Mouse (Mus musculus): ENCODE measurements around the gene Osgin1. TPM values are rescaled to one million over a fixed set of nuclear protein-coding genes. Genes with fewer than 3 reads are reported as not detected.

The Osgin1 gene
- total and polyA plus RNA-seq, 2 experiments from 2014 or later: 0.38 TPM; not detected in 1

DNA sequence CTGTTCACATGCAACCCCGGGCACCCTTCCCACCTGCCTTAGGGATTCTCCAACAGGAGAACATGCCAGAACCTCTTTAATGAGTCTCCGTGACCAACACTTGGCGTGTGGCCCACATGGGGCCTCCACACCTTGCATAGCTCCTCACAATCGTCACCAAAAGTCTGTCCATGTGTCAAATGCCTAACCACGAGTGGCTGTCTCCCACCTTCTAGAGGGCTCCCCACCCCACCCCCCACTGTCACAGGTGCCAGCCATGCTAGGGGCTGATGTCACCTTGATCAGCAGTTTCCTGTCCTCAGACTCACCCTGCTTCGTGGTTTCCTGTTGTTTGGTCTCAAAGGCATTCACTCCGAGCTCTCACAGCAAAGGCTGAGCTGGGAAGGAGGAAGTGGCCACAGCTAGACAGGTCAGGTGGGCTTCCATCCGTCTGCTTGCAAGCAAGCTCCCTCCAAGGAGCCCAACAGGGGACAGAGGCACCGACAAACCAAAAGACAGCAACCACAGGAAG, 10.2 kb upstream of the Osgin1 start:
- Histone ChIP-seq H3K4me2 (ENCODE audit: low read depth, low read length) (peak overlapping the region; percentile 5; the same call in 1 of the 2 replicates), H3K27me3 (ENCODE audit: control insufficient read depth, insufficient read depth, low read length) (no peaks in the 10 kb centered on the region), H3K36me3 (replicated peaks; ENCODE audit: control insufficient read depth, insufficient read depth, low read length) (no peaks in the 10 kb centered on the region), H3K4me1 (ENCODE audit: control insufficient read depth, insufficient read depth) (peaks cover 39% of the 10 kb centered on the region), H3K9ac (replicated peaks; ENCODE audit: low read depth, low read length) (no peak overlapping the region), H3K9me3 (replicated peaks; ENCODE audit: control insufficient read depth, low read length) (no peaks in the 10 kb centered on the region), H3K27ac (ENCODE audit: low read depth) (peak overlapping the region; percentile 77), H3K4me3 (ENCODE audit: low read depth, low read length) (no peak overlapping the region)
- peak; percentile 12 for ATAC-seq (ENCODE audit: insufficient read depth, low read depth)
- whole genome bisulfite sequencing: 40% methylated on average over 9 of the region's 9 CpGs
- TF ChIP-seq EP300 (IDR thresholded peaks at IDR 0.05; ENCODE audit: low read depth): peak; percentile 49; the same call in 1 of the 2 replicates
- TF ChIP-seq CTCF (IDR thresholded peaks at IDR 0.05; ENCODE audit: low read depth): no peak
- DNase-seq (ENCODE audit: low spot score): peak; percentile 27

DNA sequence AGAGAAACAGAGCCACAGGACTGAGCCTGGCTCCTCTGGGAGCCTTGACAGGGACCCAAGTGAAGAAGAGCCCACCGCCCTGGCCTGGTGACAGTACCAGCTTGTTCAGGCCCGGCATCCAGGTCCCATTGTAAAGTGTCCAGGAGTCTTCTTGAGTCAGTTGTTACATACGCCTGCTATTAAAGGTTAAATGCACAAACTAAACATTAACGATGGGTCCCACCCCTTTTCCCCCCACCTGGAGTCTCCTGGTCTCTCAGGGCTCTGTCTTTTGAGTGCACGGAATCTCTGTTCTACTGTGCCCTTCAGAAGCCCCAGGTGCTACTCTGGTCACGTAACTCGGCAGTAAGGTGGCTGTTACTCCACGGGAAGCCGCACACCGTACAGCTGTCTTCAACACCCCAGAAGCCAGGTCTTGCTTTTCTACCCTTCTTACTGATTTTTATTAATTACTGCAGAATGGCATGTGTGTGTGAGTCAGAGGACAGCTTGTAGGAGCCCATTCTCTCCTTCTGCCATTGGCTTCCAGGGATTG, 9.7 kb upstream of the Osgin1 start:
- Histone ChIP-seq H3K27ac (ENCODE audit: low read depth) (peak overlapping the region; percentile 77), H3K27me3 (ENCODE audit: control insufficient read depth, insufficient read depth, low read length) (no peaks in the 10 kb centered on the region), H3K9ac (replicated peaks; ENCODE audit: low read depth, low read length) (no peak overlapping the region), H3K9me3 (replicated peaks; ENCODE audit: control insufficient read depth, low read length) (no peaks in the 10 kb centered on the region), H3K4me1 (ENCODE audit: control insufficient read depth, insufficient read depth) (peaks cover 42% of the 10 kb centered on the region), H3K4me2 (ENCODE audit: low read depth, low read length) (peak overlapping the region; percentile 5; the same call in 1 of the 2 replicates), H3K36me3 (replicated peaks; ENCODE audit: control insufficient read depth, insufficient read depth, low read length) (no peaks in the 10 kb centered on the region), H3K4me3 (ENCODE audit: low read depth, low read length) (no peak overlapping the region)
- no peak for TF ChIP-seq EP300 (IDR thresholded peaks at IDR 0.05; ENCODE audit: low read depth)
- TF ChIP-seq CTCF (IDR thresholded peaks at IDR 0.05; ENCODE audit: low read depth): no peak
- ATAC-seq (ENCODE audit: insufficient read depth, low read depth): no peak
- 80% methylated on average over 10 of the region's 10 CpGs for WGBS
- no peak for DNase-seq (ENCODE audit: low spot score)

DNA sequence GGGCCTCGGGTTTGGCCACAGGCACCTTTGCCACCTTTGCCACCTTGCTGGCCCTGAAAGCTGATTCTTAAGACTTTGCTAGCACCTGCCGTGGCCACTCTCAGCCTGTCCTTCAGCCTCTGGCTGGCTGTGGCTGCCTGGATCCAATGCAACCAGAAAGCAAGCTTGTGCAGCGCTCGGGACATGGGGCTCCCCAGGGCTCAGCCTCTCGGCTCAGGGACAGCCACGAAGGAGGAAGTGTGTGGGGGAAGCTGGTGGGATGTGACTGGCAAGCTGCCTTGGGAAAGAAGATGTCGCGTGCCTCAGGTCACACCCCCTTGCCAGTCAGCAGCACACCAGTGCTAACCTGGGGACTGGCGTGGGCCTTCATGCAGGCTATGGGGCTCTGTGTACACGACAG, 9.2 kb upstream of the Osgin1 start:
- DNase-seq (ENCODE audit: low spot score) (no peak), ATAC-seq (ENCODE audit: insufficient read depth, low read depth) (no peak)
- Histone ChIP-seq H3K4me1 (ENCODE audit: control insufficient read depth, insufficient read depth) (peaks cover 42% of the 10 kb centered on the region), H3K36me3 (replicated peaks; ENCODE audit: control insufficient read depth, insufficient read depth, low read length) (no peaks in the 10 kb centered on the region), H3K27ac (ENCODE audit: low read depth) (peak overlapping the region; percentile 77), H3K9me3 (replicated peaks; ENCODE audit: control insufficient read depth, low read length) (no peaks in the 10 kb centered on the region), H3K9ac (replicated peaks; ENCODE audit: low read depth, low read length) (no peak overlapping the region), H3K4me2 (ENCODE audit: low read depth, low read length) (no peak overlapping the region), H3K27me3 (ENCODE audit: control insufficient read depth, insufficient read depth, low read length) (no peaks in the 10 kb centered on the region), H3K4me3 (ENCODE audit: low read depth, low read length) (no peak overlapping the region)
- WGBS: 61% methylated on average over 10 of the region's 10 CpGs
- TF ChIP-seq EP300 (IDR thresholded peaks at IDR 0.05; ENCODE audit: low read depth): no peak
- no peak for TF ChIP-seq CTCF (IDR thresholded peaks at IDR 0.05; ENCODE audit: low read depth)

DNA sequence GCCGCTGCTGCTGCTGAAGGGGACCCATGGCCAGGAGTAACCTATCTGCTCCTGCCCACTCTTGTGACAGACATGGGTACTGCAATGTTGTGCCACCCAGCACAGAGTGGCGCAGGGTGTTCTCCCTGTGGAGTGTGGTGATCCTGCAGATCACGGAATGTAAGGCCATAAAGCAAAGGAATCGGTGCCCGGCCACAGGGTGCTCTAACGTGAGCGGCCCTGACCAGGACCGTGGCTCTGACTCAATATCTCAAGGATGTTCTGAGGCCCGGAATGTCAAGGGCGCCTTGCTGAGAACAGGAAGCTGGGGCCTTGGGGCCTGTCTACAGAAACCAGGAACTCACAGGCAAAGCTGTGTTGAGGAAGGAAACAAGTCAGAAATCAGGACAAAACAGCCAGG, 8.4 kb upstream of the Osgin1 start:
- no peaks in the 10 kb centered on the region for H3K27me3 ChIP-seq (ENCODE audit: control insufficient read depth, insufficient read depth, low read length)
- H3K36me3 ChIP-seq (replicated peaks; ENCODE audit: control insufficient read depth, insufficient read depth, low read length): no peaks in the 10 kb centered on the region
- H3K4me1 ChIP-seq (ENCODE audit: control insufficient read depth, insufficient read depth): peaks cover 42% of the 10 kb centered on the region
- 49% methylated on average over 10 of the region's 10 CpGs for WGBS
- DNase-seq (ENCODE audit: low spot score) (peak; percentile 37), ATAC-seq (ENCODE audit: insufficient read depth, low read depth) (peak; percentile 34)
- H3K9me3 ChIP-seq (replicated peaks; ENCODE audit: control insufficient read depth, low read length): no peaks in the 10 kb centered on the region
- no peak overlapping the region for H3K4me3 ChIP-seq (ENCODE audit: low read depth, low read length)
- H3K9ac ChIP-seq (replicated peaks; ENCODE audit: low read depth, low read length): no peak overlapping the region
- peak overlapping the region; percentile 77 for H3K27ac ChIP-seq (ENCODE audit: low read depth)
- H3K4me2 ChIP-seq (ENCODE audit: low read depth, low read length): no peak overlapping the region
- TF ChIP-seq CTCF (IDR thresholded peaks at IDR 0.05; ENCODE audit: low read depth): 0 out of 2 replicates have a peak, but pooled peaks have one; percentile 3
- 0 out of 2 replicates have a peak, but pooled peaks have one; percentile 30 for TF ChIP-seq EP300 (IDR thresholded peaks at IDR 0.05; ENCODE audit: low read depth)

- H3K4me1 ChIP-seq (ENCODE audit: control insufficient read depth, insufficient read depth): peaks cover 42% of the 10 kb centered on the region
- H3K36me3 ChIP-seq (replicated peaks; ENCODE audit: control insufficient read depth, insufficient read depth, low read length): no peaks in the 10 kb centered on the region
- H3K4me2 ChIP-seq (ENCODE audit: low read depth, low read length): no peak overlapping the region
- no peaks in the 10 kb centered on the region for H3K9me3 ChIP-seq (replicated peaks; ENCODE audit: control insufficient read depth, low read length)
- DNase-seq (ENCODE audit: low spot score): peak; percentile 33
- ATAC-seq (ENCODE audit: insufficient read depth, low read depth): no peak
- peak overlapping the region; percentile 77 for H3K27ac ChIP-seq (ENCODE audit: low read depth)
- H3K27me3 ChIP-seq (ENCODE audit: control insufficient read depth, insufficient read depth, low read length): no peaks in the 10 kb centered on the region
- 65% methylated on average over 6 of the region's 6 CpGs for WGBS
- no peak overlapping the region for H3K4me3 ChIP-seq (ENCODE audit: low read depth, low read length)
- TF ChIP-seq EP300 (IDR thresholded peaks at IDR 0.05; ENCODE audit: low read depth) (no peak), CTCF (IDR thresholded peaks at IDR 0.05; ENCODE audit: low read depth) (no peak)
- no peak overlapping the region for H3K9ac ChIP-seq (replicated peaks; ENCODE audit: low read depth, low read length)
These were observed 7.7 kb upstream of the Osgin1 start for GRCm38 (mm10) chr8:119426069-119426735.

Data from heart, postnatal 0 days (tissue).